Mouse (Mus musculus) G1E (cell line): ENCODE results near the gene Pnp2. TPM values are rescaled to one million over a fixed set of nuclear protein-coding genes. Genes with fewer than 3 reads are reported as not detected.

Experiments
- ATAC-seq: 2 replicates; pipeline ENCODE4 v1.8.0; 2016; ENCODE audit warnings: mild to moderate bottlenecking; ENCODE audit not compliant: insufficient number of reproducible peaks, poor library complexity, low FRiP score, severe bottlenecking; ENCODE audit errors: extremely low read depth
- DNase-seq: peaks from one replicate; pipeline ENCODE4 v3.0.0; 2012; ENCODE audit warnings: low spot score
- H3K27me3 ChIP-seq: 2 replicates; pipeline ENCODE4 v1.6.1; 2012; ENCODE audit warnings: mild to moderate bottlenecking, low read length, inconsistent platforms; ENCODE audit not compliant: insufficient read depth
- H3K36me3 ChIP-seq: replicated peaks from 2 replicates; pipeline ENCODE3; 2012; ENCODE audit warnings: mild to moderate bottlenecking, inconsistent platforms
- H3K4me1 ChIP-seq: 2 replicates; pipeline ENCODE4 v1.6.1; 2012; ENCODE audit warnings: low read depth, low read length, inconsistent platforms, mixed read lengths; ENCODE audit not compliant: insufficient read depth
- H3K4me3 ChIP-seq: 2 replicates; pipeline ENCODE4 v1.5.1; 2012; ENCODE audit warnings: low read depth, mild to moderate bottlenecking, inconsistent platforms, low read length, moderate library complexity, mixed read lengths
- H3K9me3 ChIP-seq: replicated peaks from 2 replicates; pipeline ENCODE4 v1.6.1; 2012; ENCODE audit warnings: inconsistent platforms
- CTCF ChIP-seq: IDR thresholded peaks from 2 replicates; pipeline ENCODE4 v1.5.1; 2012; ENCODE audit warnings: low read depth, low read length, inconsistent platforms, mixed read lengths
- GATA1 ChIP-seq: IDR thresholded peaks from 2 replicates; pipeline ENCODE4 v1.6.1; 2012; ENCODE audit warnings: borderline replicate concordance, low read length, inconsistent platforms, mixed read lengths
- GATA2 ChIP-seq: IDR thresholded peaks from 2 replicates; pipeline ENCODE4 v1.6.1; 2012; ENCODE audit warnings: low read depth, low read length, inconsistent platforms, borderline replicate concordance
- POLR2AphosphoS5 ChIP-seq: IDR thresholded peaks from 2 replicates; pipeline ENCODE4 v1.6.1; 2012; ENCODE audit warnings: low read depth, low read length, inconsistent platforms; ENCODE audit not compliant: insufficient replicate concordance
- TAL1 ChIP-seq: conservative IDR thresholded peaks from 2 replicates; pipeline ENCODE4 v1.6.1; 2012; ENCODE audit warnings: low read depth, low read length, inconsistent platforms, mixed read lengths
- polyA plus RNA-seq: library from polyadenylated mRNA; stranded (reverse); fragments of >175 nt; gene quantifications from 2 replicates; pipeline ENCODE4 v1.2.3, GENCODE M21; 2012
- total RNA-seq, 2 experiments: library from RNA; stranded (forward) in 1 of 2; stranded (reverse) in 1 of 2; fragments of 200-1000 nt in 1 of 2; fragments of >200 nt in 1 of 2; fragmentation: Nextera tagmentation in 1 of 2; gene quantifications; 2 replicates each; pipeline ENCODE4 v1.2.3; 2014 to 2017

The Pnp2 gene
- total and polyA plus RNA-seq, 3 experiments = 1.1 to 10.2 TPM; not detected in 1

DNA sequence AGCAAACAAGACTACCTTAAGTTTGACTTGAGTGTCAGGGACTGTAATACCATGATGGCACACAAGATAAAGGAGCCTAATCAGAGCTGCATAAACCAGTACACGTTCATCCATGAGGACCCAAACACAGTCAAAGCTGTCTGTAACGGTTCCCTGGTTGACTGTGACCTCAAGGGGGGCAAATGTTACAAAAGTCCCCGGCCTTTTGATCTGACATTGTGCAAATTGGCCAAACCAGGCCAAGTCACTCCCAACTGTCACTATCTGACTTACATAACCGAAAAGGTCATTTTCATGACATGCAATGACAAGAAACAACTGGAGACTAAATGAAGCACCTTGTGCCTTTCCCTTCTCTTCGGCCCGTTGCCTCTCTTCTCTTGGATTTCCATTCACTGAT lies 53.8 kb downstream of the Pnp2 start:
- no peak for DNase-seq
- TF ChIP-seq GATA1 (no peak), POLR2AphosphoS5 (no peak), GATA2 (no peak), TAL1 (no peak), CTCF (no peak)
- no peak for ATAC-seq
- Histone ChIP-seq H3K4me3 (no peak overlapping the region), H3K36me3 (no peaks in the 10 kb centered on the region), H3K27me3 (no peaks in the 10 kb centered on the region; the same call in 1 of the 2 replicates), H3K9me3 (no peaks in the 10 kb centered on the region), H3K4me1 (no peaks in the 10 kb centered on the region)

Other genes starting within 250 kb of the Pnp2 start
Only the 20 nearest of the 25 such genes appear.
- 36.6 and 45.8 TPM in 2 replicates for gene Ttc5, start 170.5 kb upstream of the Pnp2 start, total RNA-seq (2014; fragmentation: Nextera tagmentation)
- 43.4 and 45.2 TPM in 2 replicates for gene Ttc5, start 170.5 kb upstream of the Pnp2 start, total RNA-seq (2017)
- 26.5 and 40.2 TPM in 2 replicates for gene Ttc5, start 170.5 kb upstream of the Pnp2 start, polyA plus RNA-seq
- 8.7 and 10.3 TPM in 2 replicates for gene Ccnb1ip1, start 148.3 kb upstream of the Pnp2 start, total RNA-seq (2014; fragmentation: Nextera tagmentation)
- gene Ccnb1ip1, start 148.3 kb upstream of the Pnp2 start, total RNA-seq (2017) = 6.1 and 8.3 TPM in 2 replicates
- gene Ccnb1ip1, start 148.3 kb upstream of the Pnp2 start, polyA plus RNA-seq = 0.20 and 0.22 TPM in 2 replicates
- 130 and 176 TPM in 2 replicates for gene Parp2, start 148.2 kb upstream of the Pnp2 start, total RNA-seq (2014; fragmentation: Nextera tagmentation)
- gene Parp2, start 148.2 kb upstream of the Pnp2 start, total RNA-seq (2017) = 101 and 111 TPM in 2 replicates
- gene Parp2, start 148.2 kb upstream of the Pnp2 start, polyA plus RNA-seq = 7.2 and 8.2 TPM in 2 replicates
- gene Tep1, start 85.4 kb upstream of the Pnp2 start, total RNA-seq (2014; fragmentation: Nextera tagmentation) = 17.0 and 21.3 TPM in 2 replicates
- gene Tep1, start 85.4 kb upstream of the Pnp2 start, total RNA-seq (2017) = 29.1 and 29.9 TPM in 2 replicates
- 2.7 and 3.3 TPM in 2 replicates for gene Tep1, start 85.4 kb upstream of the Pnp2 start, polyA plus RNA-seq
- not detected in 2 replicates for gene Klhl33, start 58.5 kb upstream of the Pnp2 start, total RNA-seq (2014; fragmentation: Nextera tagmentation)
- 0.17 and 0.22 TPM in 2 replicates for gene Klhl33, start 58.5 kb upstream of the Pnp2 start, total RNA-seq (2017)
- not detected in 2 replicates for gene Klhl33, start 58.5 kb upstream of the Pnp2 start, polyA plus RNA-seq
- gene Osgep, start 31.1 kb upstream of the Pnp2 start, total RNA-seq (2014; fragmentation: Nextera tagmentation) = 25.6 and 29.9 TPM in 2 replicates
- gene Osgep, start 31.1 kb upstream of the Pnp2 start, total RNA-seq (2017) = 94.9 and 117 TPM in 2 replicates
- 29.3 and 42.4 TPM in 2 replicates for gene Osgep, start 31.1 kb upstream of the Pnp2 start, polyA plus RNA-seq
- 133 and 142 TPM in 2 replicates for gene Apex1, start 31.0 kb upstream of the Pnp2 start, total RNA-seq (2014; fragmentation: Nextera tagmentation)
- gene Apex1, start 31.0 kb upstream of the Pnp2 start, total RNA-seq (2017) = 165 and 174 TPM in 2 replicates
- gene Apex1, start 31.0 kb upstream of the Pnp2 start, polyA plus RNA-seq = 162 and 174 TPM in 2 replicates
- 23.2 and 45.6 TPM in 2 replicates for gene Pip4p1, start 25.1 kb upstream of the Pnp2 start, total RNA-seq (2014; fragmentation: Nextera tagmentation)
- 31.1 and 32.7 TPM in 2 replicates for gene Pip4p1, start 25.1 kb upstream of the Pnp2 start, total RNA-seq (2017)
- 99.9 and 126 TPM in 2 replicates for gene Pip4p1, start 25.1 kb upstream of the Pnp2 start, polyA plus RNA-seq
- gene Pnp, start 24.9 kb upstream of the Pnp2 start, total RNA-seq (2014; fragmentation: Nextera tagmentation) = 70.0 and 88.4 TPM in 2 replicates
- 110 and 112 TPM in 2 replicates for gene Pnp, start 24.9 kb upstream of the Pnp2 start, total RNA-seq (2017)
- 1.5 TPM in 2 replicates for gene Pnp, start 24.9 kb upstream of the Pnp2 start, polyA plus RNA-seq
- 3.2 TPM in 1 of 2 replicates, not detected in the other for gene Gm49342, start 11.5 kb upstream of the Pnp2 start, total RNA-seq (2014; fragmentation: Nextera tagmentation)
- not detected in 2 replicates for gene Gm49342, start 11.5 kb upstream of the Pnp2 start, total RNA-seq (2017)
- 1.5 and 2.0 TPM in 2 replicates for gene Gm49342, start 11.5 kb upstream of the Pnp2 start, polyA plus RNA-seq
- gene Rnase10, start 51.8 kb downstream of the Pnp2 start, total RNA-seq (2014; fragmentation: Nextera tagmentation) = not detected in 2 replicates
- 0.22 TPM in 1 of 2 replicates, not detected in the other for gene Rnase10, start 51.8 kb downstream of the Pnp2 start, total RNA-seq (2017)
- gene Rnase10, start 51.8 kb downstream of the Pnp2 start, polyA plus RNA-seq = not detected in 2 replicates
- not detected in 2 replicates for gene Rnase9, start 85.9 kb downstream of the Pnp2 start, total RNA-seq (2014; fragmentation: Nextera tagmentation)
- gene Rnase9, start 85.9 kb downstream of the Pnp2 start, total RNA-seq (2017) = 0.11 TPM in 1 of 2 replicates, not detected in the other
- gene Rnase9, start 85.9 kb downstream of the Pnp2 start, polyA plus RNA-seq = not detected in 2 replicates
- not detected in 2 replicates for gene Rnase11, start 94.2 kb downstream of the Pnp2 start, total RNA-seq (2014; fragmentation: Nextera tagmentation)
- gene Rnase11, start 94.2 kb downstream of the Pnp2 start, total RNA-seq (2017) = 0.22 TPM in 1 of 2 replicates, not detected in the other
- not detected in 2 replicates for gene Rnase11, start 94.2 kb downstream of the Pnp2 start, polyA plus RNA-seq
- not detected in 2 replicates for gene Rnase12, start 101.7 kb downstream of the Pnp2 start, total RNA-seq (2014; fragmentation: Nextera tagmentation)
- gene Rnase12, start 101.7 kb downstream of the Pnp2 start, total RNA-seq (2017) = not detected in 2 replicates
- gene Rnase12, start 101.7 kb downstream of the Pnp2 start, polyA plus RNA-seq = not detected in 2 replicates
- gene Olfr750, start 118.4 kb downstream of the Pnp2 start, total RNA-seq (2014; fragmentation: Nextera tagmentation) = not detected in 2 replicates
- 0.05 and 0.06 TPM in 2 replicates for gene Olfr750, start 118.4 kb downstream of the Pnp2 start, total RNA-seq (2017)
- not detected in 2 replicates for gene Olfr750, start 118.4 kb downstream of the Pnp2 start, polyA plus RNA-seq
- 2.7 and 3.2 TPM in 2 replicates for gene Rnase4, start 135.1 kb downstream of the Pnp2 start, total RNA-seq (2014; fragmentation: Nextera tagmentation)
- 0.17 and 0.49 TPM in 2 replicates for gene Rnase4, start 135.1 kb downstream of the Pnp2 start, total RNA-seq (2017)
- gene Rnase4, start 135.1 kb downstream of the Pnp2 start, polyA plus RNA-seq = not detected in 2 replicates
- gene Ang, start 135.2 kb downstream of the Pnp2 start, total RNA-seq (2014; fragmentation: Nextera tagmentation) = 1.6 TPM in 1 of 2 replicates, not detected in the other
- gene Ang, start 135.2 kb downstream of the Pnp2 start, total RNA-seq (2017) = 0.16 TPM in 1 of 2 replicates, not detected in the other
- not detected in 2 replicates for gene Ang, start 135.2 kb downstream of the Pnp2 start, polyA plus RNA-seq
- gene Eddm3b, start 158.4 kb downstream of the Pnp2 start, total RNA-seq (2014; fragmentation: Nextera tagmentation) = not detected in 2 replicates
- 0.11 TPM in 1 of 2 replicates, not detected in the other for gene Eddm3b, start 158.4 kb downstream of the Pnp2 start, total RNA-seq (2017)
- gene Eddm3b, start 158.4 kb downstream of the Pnp2 start, polyA plus RNA-seq = not detected in 2 replicates
- gene Rnase6, start 167.9 kb downstream of the Pnp2 start, total RNA-seq (2014; fragmentation: Nextera tagmentation) = 41.7 and 44.8 TPM in 2 replicates
- 44.9 and 45.1 TPM in 2 replicates for gene Rnase6, start 167.9 kb downstream of the Pnp2 start, total RNA-seq (2017)
- 1.4 and 1.5 TPM in 2 replicates for gene Rnase6, start 167.9 kb downstream of the Pnp2 start, polyA plus RNA-seq
- not detected in 2 replicates for gene Rnase1, start 190.8 kb downstream of the Pnp2 start, total RNA-seq (2014; fragmentation: Nextera tagmentation)
- gene Rnase1, start 190.8 kb downstream of the Pnp2 start, total RNA-seq (2017) = 0.17 and 0.22 TPM in 2 replicates
- gene Rnase1, start 190.8 kb downstream of the Pnp2 start, polyA plus RNA-seq = not detected in 2 replicates